In the genomic region with DNA sequence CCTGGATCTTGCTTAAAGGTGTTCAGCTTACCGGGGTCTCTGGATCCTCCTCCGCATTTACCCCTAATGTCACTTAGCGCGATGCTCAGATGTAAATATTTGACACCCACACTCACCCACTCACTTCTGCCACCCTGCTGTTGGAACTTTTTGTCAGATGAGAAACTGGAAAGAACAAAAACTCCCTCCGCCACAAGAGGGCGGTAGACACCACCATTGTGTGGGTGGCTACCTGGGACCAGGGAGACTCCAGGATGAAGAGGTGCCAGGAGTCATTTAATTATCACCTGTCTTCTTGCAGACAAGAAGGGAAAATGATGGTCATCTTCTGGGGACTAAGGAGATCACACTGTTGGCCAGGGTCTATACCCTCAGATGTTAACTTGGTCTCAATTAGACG, we compare ENCODE assay signal across 9 mouse cellular contexts. TPM values are rescaled to one million over a fixed set of nuclear protein-coding genes. Genes with fewer than 3 reads are reported as not detected.
A peak's percentile ranks its signal among the peaks of the same experiment; 100 is the strongest.
DNase-seq lines count a peak whose midpoint lies in the region; ATAC-seq and TF ChIP-seq lines count a peak whose summit lies in the region.
"Had no signal": no experiment of that assay in that cellular context is flagged by ENCODE, and none has a peak within 500 bp of the region (broad histone marks: within the 10 kb centered on the region; RNA-seq: fewer than 3 reads in every experiment).

No protein-coding gene starts in this region.

- peak; percentile 45 for DNase-seq in hindbrain, embryonic 10.5 days (ENCODE audit: low spot score)
- DNase-seq in MEL (ENCODE audit: low read depth, low spot score), result peak; percentile 64
- DNase-seq in cerebellum, adult 11-12 months, result peak; percentile 27
- DNase-seq in gastrocnemius, postnatal 36 days, result peak; percentile 19 to 22
- peak; percentile 61 to 71 for DNase-seq in left cerebral cortex, postnatal 14 days (ENCODE audit: low spot score in 2 of 2)
- DNase-seq in retina, adult 2 months (ENCODE audit: low read depth, low spot score), result peak; percentile 38
- peak; percentile 13 to 62 for DNase-seq in urinary bladder, adult 18-20 months (ENCODE audit: low spot score in 2 of 2)

- no peak overlapping the region for H3K9ac ChIP-seq in hindbrain, embryonic 12.5 days
- no peak overlapping the region for H3K9ac ChIP-seq in MEL (ENCODE audit: control insufficient read depth, low read depth, low read length, poor library complexity, severe bottlenecking)

- H3K4me3 ChIP-seq in hindbrain, embryonic 10.5 days, result no peak overlapping the region
- H3K4me3 ChIP-seq in hindbrain, embryonic 12.5 days, result no peak overlapping the region
- H3K4me3 ChIP-seq in MEL (ENCODE audit: control insufficient read depth in 1 of 2, insufficient read depth in 1 of 2, low read depth in 2 of 2, low read length in 2 of 2), result no peak overlapping the region
- H3K4me3 ChIP-seq: erythroblast, embryonic 14.5 days had no signal

- TF ChIP-seq POLR2A in MEL (IDR thresholded peaks at IDR 0.05; ENCODE audit: control insufficient read depth in 1 of 2, insufficient read depth in 1 of 2, low read depth in 1 of 2, low read length in 2 of 2, poor library complexity in 1 of 2), result no peak

- peak; percentile 66 to 82 (median 73) for TF ChIP-seq CTCF in MEL (IDR thresholded peaks at IDR 0.05 in 2 of 3, conservative IDR thresholded peaks at IDR 0.05 in 1 of 3; ENCODE audit: control insufficient read depth in 1 of 3, insufficient read depth in 1 of 3, low read depth in 2 of 3, low read length in 3 of 3, poor library complexity in 1 of 3, severe bottlenecking in 1 of 3)

- no peaks in the 10 kb centered on the region for H3K36me3 ChIP-seq in hindbrain, embryonic 10.5 days
- H3K36me3 ChIP-seq in hindbrain, embryonic 12.5 days, result no peaks in the 10 kb centered on the region
- no peaks in the 10 kb centered on the region for H3K36me3 ChIP-seq in MEL (ENCODE audit: control insufficient read depth in 1 of 2, insufficient read depth in 2 of 2, low read length in 2 of 2)

- H3K4me1 ChIP-seq in hindbrain, embryonic 10.5 days (replicated peaks), result peaks cover 4% of the 10 kb centered on the region; the same call in 1 of the 2 replicates
- 0 out of 2 replicates have a peak, but pooled peaks cover 4% of the 10 kb centered on the region for H3K4me1 ChIP-seq in hindbrain, embryonic 12.5 days
- H3K4me1 ChIP-seq in MEL (ENCODE audit: control insufficient read depth in 1 of 2, insufficient read depth in 2 of 2, low read length in 2 of 2), result no peaks in the 10 kb centered on the region

- H3K79me2 ChIP-seq in MEL (ENCODE audit: control insufficient read depth, insufficient read depth, low read length, poor library complexity), result no peaks in the 10 kb centered on the region

- no peaks in the 10 kb centered on the region for H3K9me3 ChIP-seq in hindbrain, embryonic 10.5 days
- no peaks in the 10 kb centered on the region for H3K9me3 ChIP-seq in hindbrain, embryonic 12.5 days (replicated peaks)
- H3K9me3 ChIP-seq in MEL (replicated peaks; ENCODE audit: insufficient read depth, low read length), result no peaks in the 10 kb centered on the region

- 21% methylated on average over 7 of the region's 7 CpGs for WGBS in hindbrain, embryonic 10.5 days
- WGBS in hindbrain, embryonic 12.5 days, result 23% methylated on average over 7 of the region's 7 CpGs

- no peak overlapping the region for H3K27ac ChIP-seq in hindbrain, embryonic 10.5 days
- no peak overlapping the region for H3K27ac ChIP-seq in hindbrain, embryonic 12.5 days
- H3K27ac ChIP-seq in MEL (ENCODE audit: control insufficient read depth, low read depth, low read length), result no peak overlapping the region

- intact Hi-C loops in gastrocnemius, postnatal 36 days (cut with DNase I), result loop anchor here (2.0 to 10.0 kb wide), 3 partner anchors 71 to 310 kb away; no protein-coding TSS in a partner anchor
- intact Hi-C loops in left cerebral cortex, postnatal 14 days (cut with DNase I), result loop anchor here (5.0 kb wide), 2 partner anchors 39 to 309 kb away; no protein-coding TSS in a partner anchor

- no peaks in the 10 kb centered on the region for H3K27me3 ChIP-seq in hindbrain, embryonic 10.5 days (ENCODE audit: insufficient read depth, poor library complexity, severe bottlenecking)
- no peaks in the 10 kb centered on the region for H3K27me3 ChIP-seq in hindbrain, embryonic 12.5 days
- H3K27me3 ChIP-seq in MEL (ENCODE audit: control insufficient read depth in 1 of 2, insufficient read depth in 2 of 2, low read length in 2 of 2), result no peaks in the 10 kb centered on the region

- TF ChIP-seq EP300 in MEL (IDR thresholded peaks at IDR 0.05; ENCODE audit: low read depth in 1 of 2, low read length in 2 of 2), result no peak

- no peak for ATAC-seq in hindbrain, embryonic 12.5 days (ENCODE audit: low FRiP score)

- H3K4me2 ChIP-seq in hindbrain, embryonic 12.5 days (replicated peaks), result no peak overlapping the region

- peak; percentile 46 for TF ChIP-seq RAD21 in MEL (IDR thresholded peaks at IDR 0.05; ENCODE audit: low read depth, low read length)

TF ChIP-seq in MEL, 35 proteins besides CTCF, POLR2A, EP300 and RAD21:
- peak; percentile 19; the same call in 1 of the 2 replicates for TF ChIP-seq SMC3 (IDR thresholded peaks at IDR 0.05; ENCODE audit: low read depth, low read length)
- no peak for TF ChIP-seq TBP (IDR thresholded peaks at IDR 0.05; ENCODE audit: low read depth, low read length)

RNA-seq across cellular contexts. Expression of a gene that starts 30.3 kb away (rescaled TPM):
- not detected in 2 replicates for polyA plus RNA-seq in hindbrain, embryonic 10.5 days (2016; fragmentation: Nextera tagmentation; extraction: Ambion mirVana)
- polyA plus RNA-seq in hindbrain, embryonic 12.5 days (2016; fragmentation: Nextera tagmentation; extraction: Ambion mirVana), result not detected in 2 replicates
- not detected in 2 replicates for total RNA-seq in MEL (2012; rRNA removed)
- polyA plus RNA-seq in MEL (2012; ENCODE audit: insufficient read depth in 1 of 2, insufficient read length in 2 of 2, low read depth in 1 of 2, low replicate concordance in 2 of 2, missing spikeins in 1 of 2), result not detected
- not detected for total RNA-seq in gastrocnemius, postnatal 36 days (2021)
- not detected for total RNA-seq in left cerebral cortex, postnatal 14 days (2021)
- polyA plus RNA-seq: erythroblast, embryonic 14.5 days had no signal

RNA-seq across cellular contexts. Expression of a gene that starts 52.2 kb away (rescaled TPM):
- polyA plus RNA-seq in hindbrain, embryonic 10.5 days (2016; fragmentation: Nextera tagmentation; extraction: Ambion mirVana), result 0.17 and 0.57 TPM in 2 replicates
- 0.30 and 0.31 TPM in 2 replicates for polyA plus RNA-seq in hindbrain, embryonic 12.5 days (2016; fragmentation: Nextera tagmentation; extraction: Ambion mirVana)
- total RNA-seq in MEL (2012; rRNA removed), result not detected in 2 replicates
- polyA plus RNA-seq in MEL (2012; ENCODE audit: insufficient read depth in 1 of 2, insufficient read length in 2 of 2, low read depth in 1 of 2, low replicate concordance in 2 of 2, missing spikeins in 1 of 2), result under 1 TPM in 1 of 2 experiments, not detected in 1; 0.14 TPM
- under 1 TPM in 1 of 2 experiments, not detected in 1; 0.30 TPM for total RNA-seq in gastrocnemius, postnatal 36 days (2021)
- total RNA-seq in left cerebral cortex, postnatal 14 days (2021), result under 1 TPM; 0.36 to 0.40 TPM
- polyA plus RNA-seq: erythroblast, embryonic 14.5 days had no signal

RNA-seq across cellular contexts. Expression of a gene that starts 52.3 kb away (rescaled TPM):
- 449 and 453 TPM in 2 replicates for polyA plus RNA-seq in hindbrain, embryonic 10.5 days (2016; fragmentation: Nextera tagmentation; extraction: Ambion mirVana)
- polyA plus RNA-seq in hindbrain, embryonic 12.5 days (2016; fragmentation: Nextera tagmentation; extraction: Ambion mirVana), result 336 and 340 TPM in 2 replicates
- 438 and 445 TPM in 2 replicates for total RNA-seq in MEL (2012; rRNA removed)
- 100 to 1,000 TPM in 1 of 2 experiments, not detected in 1; 480 TPM for polyA plus RNA-seq in MEL (2012; ENCODE audit: insufficient read depth in 1 of 2, insufficient read length in 2 of 2, low read depth in 1 of 2, low replicate concordance in 2 of 2, missing spikeins in 1 of 2)
- total RNA-seq in gastrocnemius, postnatal 36 days (2021), result 100 to 1,000 TPM; 795 to 846 TPM
- 100 to 1,000 TPM; 203 to 206 TPM for total RNA-seq in left cerebral cortex, postnatal 14 days (2021)
